Mouse (Mus musculus) liver, embryonic 14.5 days (tissue): ENCODE results near the gene Mid1.

Source experiments
- CTCF ChIP-seq: IDR thresholded peaks from 2 replicates; pipeline ENCODE4 v1.5.1; 2016; ENCODE audit warnings: antibody characterized with exemption, low read depth, control low read depth
- EP300 ChIP-seq: IDR thresholded peaks from 2 replicates; pipeline ENCODE4 v1.6.1; 2016; ENCODE audit warnings: antibody characterized with exemption, low read depth

DNA sequence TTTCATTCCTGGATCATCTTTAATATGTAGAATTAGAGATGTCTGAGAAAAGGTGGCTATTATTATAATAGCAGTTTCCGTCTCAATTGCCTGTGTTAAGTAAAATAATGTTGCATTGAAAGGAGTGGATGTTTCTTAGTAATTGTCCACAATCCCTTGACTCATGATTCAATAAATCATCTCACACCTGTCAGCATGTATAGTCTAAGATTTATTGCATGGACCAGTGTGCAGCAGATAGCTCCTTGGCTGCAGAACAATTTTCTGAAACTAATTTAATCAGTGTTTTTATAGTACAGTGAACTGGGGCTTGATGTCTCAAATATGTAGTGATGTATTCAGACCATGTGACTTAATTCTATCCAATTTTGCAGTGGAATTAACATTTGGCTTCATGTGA is 265.6 kb downstream of the Mid1 start:
- TF ChIP-seq EP300 (no peak), CTCF (no peak)
